Mouse (Mus musculus) midbrain, embryonic 10.5 days (tissue): ENCODE results near the gene Mettl7a3. TPM values are rescaled to one million over a fixed set of nuclear protein-coding genes. Genes with fewer than 3 reads are reported as not detected.
"Not testable (repeated sequence)": the region's sequence is repeated elsewhere in the genome, so short reads cannot be mapped to it uniquely, and the experiment has no call there.

Source experiments
- DNase-seq: peaks from one replicate; pipeline ENCODE4 v3.0.0-alpha.2; 2017; ENCODE audit warnings: low spot score
- H3K27ac ChIP-seq: fragments of 300-500 bp; sonication (generic); replicated peaks from 2 replicates; pipeline ENCODE4 v1.5.1; 2016; ENCODE audit warnings: mild to moderate bottlenecking
- H3K27me3 ChIP-seq: fragments of 300-500 bp; sonication (generic); 2 replicates; pipeline ENCODE4 v1.6.1; 2016; ENCODE audit warnings: low read depth, mild to moderate bottlenecking; ENCODE audit not compliant: poor library complexity, severe bottlenecking
- H3K36me3 ChIP-seq: fragments of 300-500 bp; sonication (generic); 2 replicates; pipeline ENCODE4 v1.6.1; 2016; ENCODE audit warnings: mild to moderate bottlenecking, moderate library complexity
- H3K4me1 ChIP-seq: fragments of 300-500 bp; sonication (generic); 2 replicates; pipeline ENCODE4 v1.6.1; 2016
- H3K4me3 ChIP-seq: fragments of 300-500 bp; sonication (generic); 2 replicates; pipeline ENCODE4 v1.5.1; 2016; ENCODE audit warnings: mild to moderate bottlenecking, moderate library complexity
- H3K9me3 ChIP-seq: fragments of 300-500 bp; sonication (generic); replicated peaks from 2 replicates; pipeline ENCODE4 v1.6.1; 2016; ENCODE audit warnings: mild to moderate bottlenecking
- WGBS: fragments of 180-500 bp; shearing (Covaris S2); methylation state at CpG from one replicate; pipeline ENCODE4 v1.1.7; 2016; 5-methylcytosine and 5-hydroxymethylcytosine counted together
- polyA plus RNA-seq: library from polyadenylated mRNA; unstranded; fragments of >200 nt; fragmentation: Nextera tagmentation; extraction: Ambion mirVana; gene quantifications from 2 replicates; pipeline ENCODE4 v1.2.1, GENCODE M21; 2016

Gene Mettl7a3
- polyA plus RNA-seq, 1 experiment from 2014 or later: not detected

DNA sequence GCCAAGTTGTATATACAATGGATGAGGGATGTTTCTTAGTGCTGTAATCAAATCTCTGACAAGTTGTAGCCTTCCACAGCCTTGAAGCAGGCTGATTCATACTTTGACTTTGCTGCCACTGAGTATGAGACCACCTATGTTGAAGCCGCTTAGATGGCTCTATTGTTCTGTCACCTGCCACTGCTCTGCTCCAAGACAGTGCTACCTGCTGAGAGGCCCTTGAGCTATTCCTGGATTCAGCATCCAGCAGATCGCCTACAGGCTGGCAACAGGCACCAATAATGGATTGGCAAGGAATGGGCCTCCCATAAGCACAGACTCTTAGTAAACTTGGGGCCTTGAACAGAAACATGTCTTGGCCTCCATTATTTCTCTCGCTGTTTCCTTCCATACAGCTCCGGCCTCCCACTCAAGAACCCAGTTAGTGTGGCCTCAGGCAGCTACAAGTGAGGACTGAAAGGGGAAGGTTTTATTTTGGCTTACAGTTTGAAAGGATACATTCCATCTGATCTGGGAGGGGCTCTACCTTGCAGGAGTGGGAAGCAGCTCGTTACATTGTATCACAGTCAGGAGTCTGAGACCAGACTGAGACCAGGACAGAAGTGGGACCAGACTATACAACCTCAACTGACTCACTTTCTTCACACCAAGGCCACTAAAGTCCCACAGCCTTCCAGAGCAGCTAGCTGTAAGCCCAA is 20.1 kb upstream of the Mettl7a3 start:
- no peak for DNase-seq
- Histone ChIP-seq H3K4me3 (no peak overlapping the region), H3K4me1 (peaks cover 5% of the 10 kb centered on the region; the same call in 1 of the 2 replicates), H3K27me3 (no peaks in the 10 kb centered on the region), H3K36me3 (peaks cover 21% of the 10 kb centered on the region), H3K27ac (no peak overlapping the region), H3K9me3 (no peaks in the 10 kb centered on the region)
- WGBS: 92% methylated on average over 5 of the region's 5 CpGs

DNA sequence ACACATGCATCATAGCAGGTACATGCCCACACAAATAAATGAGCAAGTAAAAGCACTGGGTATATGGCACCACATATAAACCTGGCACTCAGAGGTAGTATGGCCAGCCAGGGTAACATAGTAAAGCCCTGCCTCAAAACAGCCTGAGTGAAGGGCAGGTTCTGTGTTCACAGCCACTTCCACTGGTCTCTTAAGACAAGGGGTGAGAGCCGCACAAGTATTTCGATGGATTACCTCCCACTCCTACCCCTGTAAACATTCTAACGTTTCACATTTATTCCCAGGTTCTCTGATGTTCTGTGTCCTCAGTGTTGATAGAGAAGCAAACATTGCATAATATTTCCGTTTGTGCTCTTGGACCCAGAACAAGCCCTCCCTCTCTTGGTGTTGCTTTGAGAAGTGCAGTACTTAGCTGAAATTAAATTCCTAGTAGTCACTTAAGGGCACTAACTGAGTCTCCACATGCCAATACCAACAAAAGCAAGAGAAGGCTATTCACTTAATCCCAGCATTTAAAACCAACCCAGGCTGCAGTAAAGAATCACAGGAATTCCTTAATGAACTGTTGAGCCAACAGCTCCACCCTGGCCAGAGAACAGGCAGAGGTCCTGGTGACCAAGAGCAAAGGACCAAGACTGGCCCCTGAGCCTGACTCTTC is 16.6 kb upstream of the Mettl7a3 start:
- not testable (repeated sequence) for DNase-seq, H3K9me3 ChIP-seq, H3K27ac ChIP-seq, H3K4me3 ChIP-seq, H3K4me1 ChIP-seq, H3K27me3 ChIP-seq
- peaks cover 18% of the 10 kb centered on the region for H3K36me3 ChIP-seq
- 70% methylated on average over 4 of the region's 4 CpGs for WGBS

DNA sequence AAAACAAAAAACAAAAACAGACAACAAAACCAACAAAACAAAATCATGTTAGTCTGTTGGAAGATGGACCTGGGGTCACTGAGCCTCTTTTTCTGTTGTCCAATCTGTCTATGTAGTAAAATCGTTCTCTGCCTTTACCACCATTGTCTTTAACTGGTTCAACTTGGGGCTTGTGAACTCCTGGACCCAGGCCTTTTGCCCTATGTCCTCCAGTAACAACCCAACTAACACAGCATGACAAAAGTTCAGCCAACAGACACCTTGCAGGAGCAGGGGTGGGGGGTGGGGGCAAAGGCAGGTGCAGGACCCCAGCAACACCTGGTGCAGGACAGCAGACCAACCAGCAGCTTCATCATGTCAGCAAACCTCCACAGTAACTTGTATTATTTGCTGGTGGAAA is 14.8 kb upstream of the Mettl7a3 start:
- DNase-seq: no peak
- Histone ChIP-seq H3K4me3 (no peak overlapping the region), H3K27ac (no peak overlapping the region), H3K9me3 (no peaks in the 10 kb centered on the region), H3K36me3 (peaks cover 2% of the 10 kb centered on the region; the same call in 1 of the 2 replicates), H3K4me1 (peaks cover 8% of the 10 kb centered on the region; the same call in 1 of the 2 replicates), H3K27me3 (no peaks in the 10 kb centered on the region)
- WGBS: 84% methylated on average over 1 of the region's 1 CpGs

DNA sequence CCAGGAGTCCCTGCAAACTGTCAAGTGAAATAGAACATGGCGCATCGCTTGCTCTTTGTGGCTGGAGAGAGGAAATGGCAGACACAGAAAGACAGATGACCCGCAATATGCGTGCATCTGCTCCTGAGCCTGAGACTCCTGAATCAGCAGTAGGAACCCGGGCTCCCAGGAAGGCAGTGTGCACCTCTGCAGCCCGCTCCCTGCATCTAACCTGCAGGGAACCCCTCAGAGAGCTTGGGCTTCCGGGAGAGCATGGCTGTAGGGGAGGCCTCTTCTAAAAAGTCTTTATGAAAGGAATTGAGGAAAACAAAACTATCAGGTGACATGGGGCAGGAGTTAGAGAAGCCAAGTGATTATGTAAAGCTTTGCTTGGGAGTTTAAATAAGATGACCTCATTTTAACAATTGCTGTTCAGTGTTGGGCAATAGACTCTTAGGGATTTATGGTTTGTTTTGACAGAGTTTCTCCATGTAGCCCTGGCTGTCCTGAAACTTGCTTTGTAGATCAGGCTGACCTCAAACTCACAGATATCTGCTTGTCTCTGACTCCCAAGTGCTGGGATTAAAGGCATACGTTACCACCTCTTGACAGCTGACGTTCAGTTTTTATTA is 14.3 kb upstream of the Mettl7a3 start:
- Histone ChIP-seq H3K27me3 (no peaks in the 10 kb centered on the region), H3K4me3 (no peak overlapping the region), H3K36me3 (no peaks in the 10 kb centered on the region), H3K27ac (no peak overlapping the region), H3K4me1 (peaks cover 8% of the 10 kb centered on the region; the same call in 1 of the 2 replicates), H3K9me3 (no peaks in the 10 kb centered on the region)
- WGBS: 82% methylated on average over 9 of the region's 9 CpGs
- DNase-seq: no peak

DNA sequence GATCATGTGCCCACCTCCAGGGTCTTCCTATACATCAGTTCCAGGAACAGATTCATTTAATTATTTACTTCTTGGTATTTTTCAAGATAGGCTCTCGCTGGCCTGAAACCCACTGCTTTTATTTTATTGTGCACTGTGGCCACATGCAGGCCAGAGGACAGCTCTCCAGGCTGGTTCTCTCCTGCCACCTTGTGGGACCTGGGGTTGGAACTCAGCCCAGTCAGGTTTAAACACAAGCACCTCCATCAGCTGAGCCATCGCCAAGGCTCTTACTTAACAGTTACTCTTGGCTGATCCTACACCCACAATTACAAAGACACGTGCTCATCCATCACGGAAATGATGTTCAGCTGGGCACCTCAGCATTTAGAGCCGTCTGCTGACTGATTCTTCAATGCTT is 13.6 kb upstream of the Mettl7a3 start:
- Histone ChIP-seq H3K4me1 (peaks cover 8% of the 10 kb centered on the region; the same call in 1 of the 2 replicates), H3K4me3 (no peak overlapping the region), H3K36me3 (no peaks in the 10 kb centered on the region), H3K9me3 (no peaks in the 10 kb centered on the region), H3K27ac (no peak overlapping the region), H3K27me3 (no peaks in the 10 kb centered on the region)
- no peak for DNase-seq
- WGBS: 60% methylated on average over 5 of the region's 5 CpGs

DNA sequence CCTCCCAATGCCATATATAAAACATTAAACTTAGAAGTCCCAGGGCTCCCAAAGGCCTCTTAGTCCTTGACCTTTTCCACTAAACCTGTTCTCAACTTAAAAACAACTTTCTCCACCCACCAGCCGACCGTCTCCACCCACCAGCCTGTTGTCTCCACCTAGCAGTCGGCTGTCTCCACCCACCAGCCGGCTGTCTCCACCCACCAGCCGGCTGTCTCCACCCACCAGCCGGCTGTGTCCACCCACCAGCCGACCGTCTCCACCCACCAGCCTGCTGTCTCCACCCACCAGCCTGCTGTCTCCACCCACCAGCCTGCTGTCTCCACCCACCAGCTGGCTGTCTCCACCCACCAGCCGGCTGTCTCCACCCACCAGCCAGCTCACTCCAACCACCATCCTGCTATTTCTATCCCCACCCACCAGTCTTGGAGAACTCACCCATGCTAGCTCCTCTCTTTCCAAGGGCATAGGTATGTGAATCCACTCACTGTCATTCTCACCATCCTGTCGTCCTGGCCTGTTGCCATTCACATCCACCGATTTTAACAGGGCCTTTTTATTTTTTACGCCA is 10.6 kb upstream of the Mettl7a3 start:
- Histone ChIP-seq H3K4me3 (no peak overlapping the region), H3K27ac (no peak overlapping the region), H3K9me3 (no peaks in the 10 kb centered on the region), H3K36me3 (no peaks in the 10 kb centered on the region), H3K27me3 (no peaks in the 10 kb centered on the region), H3K4me1 (0 out of 2 replicates have a peak, but pooled peaks cover 3% of the 10 kb centered on the region)
- no peak for DNase-seq
- 74% methylated on average over 12 of the region's 12 CpGs for WGBS

DNA sequence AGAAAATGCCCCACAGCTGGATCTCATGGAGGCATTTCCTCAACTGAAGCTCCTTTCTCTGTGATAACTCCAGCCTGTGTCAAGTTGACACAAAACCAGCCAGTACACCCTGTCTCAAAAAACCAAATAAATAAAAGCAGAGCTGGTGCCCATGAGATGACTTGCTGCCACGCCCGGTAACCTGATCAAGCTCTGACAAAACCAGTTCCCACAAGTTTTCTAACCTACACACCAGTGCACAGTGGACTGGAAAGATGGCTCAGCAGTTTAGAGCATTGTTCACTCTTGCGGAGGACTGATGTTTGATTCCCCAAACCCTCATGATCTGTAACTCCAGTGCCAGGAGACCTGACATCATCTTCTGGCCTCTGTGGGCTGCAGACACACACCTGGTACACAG is 9.5 kb upstream of the Mettl7a3 start:
- Histone ChIP-seq H3K4me3 (no peak overlapping the region), H3K9me3 (no peaks in the 10 kb centered on the region), H3K27ac (no peak overlapping the region), H3K4me1 (0 out of 2 replicates have a peak, but pooled peaks cover 3% of the 10 kb centered on the region), H3K36me3 (no peaks in the 10 kb centered on the region), H3K27me3 (no peaks in the 10 kb centered on the region)
- DNase-seq: no peak
- WGBS: 93% methylated on average over 3 of the region's 3 CpGs

DNA sequence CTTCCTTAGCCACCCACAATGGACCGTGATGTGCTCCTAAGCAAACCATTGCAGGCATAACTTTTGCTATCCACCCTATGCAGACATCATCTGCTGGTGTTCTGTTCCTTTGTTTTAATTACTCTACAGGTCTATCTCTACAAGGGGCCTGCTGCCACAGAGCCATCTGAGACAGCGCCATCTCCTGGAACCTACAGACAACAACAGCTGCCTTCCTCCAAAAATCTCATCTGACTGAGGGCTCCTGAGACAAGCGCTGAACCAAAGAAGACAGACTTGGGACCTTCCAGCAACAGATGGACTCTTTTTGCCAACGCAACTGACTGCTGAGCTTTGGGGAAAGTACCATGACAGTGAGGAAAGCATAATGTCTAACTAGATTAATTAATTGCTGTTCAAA is 6.6 kb upstream of the Mettl7a3 start:
- not testable (repeated sequence) for H3K36me3 ChIP-seq, H3K4me1 ChIP-seq, H3K27ac ChIP-seq, H3K9me3 ChIP-seq, H3K4me3 ChIP-seq, H3K27me3 ChIP-seq, DNase-seq
- WGBS: 63% methylated on average over 4 of the region's 4 CpGs

DNA sequence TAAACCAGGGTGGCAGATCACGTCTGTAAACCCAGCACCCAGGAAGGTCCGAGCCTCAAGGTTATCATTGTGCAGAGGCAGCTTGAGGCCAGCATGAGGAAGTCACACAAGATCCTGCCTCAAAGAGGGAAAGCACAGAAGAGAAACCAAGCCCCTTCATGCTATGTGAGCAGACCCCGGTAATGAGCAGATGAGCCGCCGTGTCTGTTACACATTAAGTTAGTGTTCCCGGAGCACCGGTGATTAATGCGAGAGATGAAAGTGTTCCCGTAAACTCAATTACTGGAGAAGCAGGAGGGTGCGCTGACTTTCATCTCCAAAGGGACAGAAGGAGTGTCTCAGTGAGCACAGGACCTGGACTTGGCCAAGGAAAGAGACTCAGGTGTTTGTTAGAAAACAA is 5.4 kb upstream of the Mettl7a3 start:
- H3K36me3 ChIP-seq, H3K9me3 ChIP-seq, H3K4me3 ChIP-seq, H3K4me1 ChIP-seq, DNase-seq, H3K27ac ChIP-seq, H3K27me3 ChIP-seq: not testable (repeated sequence)
- WGBS: 80% methylated on average over 10 of the region's 10 CpGs

DNA sequence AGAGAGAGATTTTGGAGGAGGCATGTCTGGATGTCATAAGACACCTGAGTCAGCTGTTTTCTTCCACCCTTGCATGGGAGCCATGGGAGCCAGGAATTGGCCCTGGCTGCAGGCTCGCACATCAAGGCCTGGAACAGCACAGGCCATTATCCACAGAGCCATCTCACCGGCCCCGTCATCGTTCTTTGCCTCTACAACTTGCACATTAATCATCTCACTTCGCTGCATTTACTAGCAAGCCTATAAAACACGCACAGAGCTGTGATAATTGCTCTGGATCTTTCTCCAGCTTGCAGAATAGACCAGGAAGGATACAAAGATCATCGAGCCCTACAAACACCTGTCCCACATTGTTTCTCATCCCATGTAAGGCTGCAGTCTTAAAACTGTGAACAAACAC is 4.0 kb upstream of the Mettl7a3 start:
- WGBS: 98% methylated on average over 7 of the region's 7 CpGs
- no peak for DNase-seq
- Histone ChIP-seq H3K27ac (no peak overlapping the region), H3K36me3 (no peaks in the 10 kb centered on the region), H3K9me3 (no peaks in the 10 kb centered on the region), H3K27me3 (no peaks in the 10 kb centered on the region), H3K4me3 (no peak overlapping the region), H3K4me1 (no peaks in the 10 kb centered on the region)

DNA sequence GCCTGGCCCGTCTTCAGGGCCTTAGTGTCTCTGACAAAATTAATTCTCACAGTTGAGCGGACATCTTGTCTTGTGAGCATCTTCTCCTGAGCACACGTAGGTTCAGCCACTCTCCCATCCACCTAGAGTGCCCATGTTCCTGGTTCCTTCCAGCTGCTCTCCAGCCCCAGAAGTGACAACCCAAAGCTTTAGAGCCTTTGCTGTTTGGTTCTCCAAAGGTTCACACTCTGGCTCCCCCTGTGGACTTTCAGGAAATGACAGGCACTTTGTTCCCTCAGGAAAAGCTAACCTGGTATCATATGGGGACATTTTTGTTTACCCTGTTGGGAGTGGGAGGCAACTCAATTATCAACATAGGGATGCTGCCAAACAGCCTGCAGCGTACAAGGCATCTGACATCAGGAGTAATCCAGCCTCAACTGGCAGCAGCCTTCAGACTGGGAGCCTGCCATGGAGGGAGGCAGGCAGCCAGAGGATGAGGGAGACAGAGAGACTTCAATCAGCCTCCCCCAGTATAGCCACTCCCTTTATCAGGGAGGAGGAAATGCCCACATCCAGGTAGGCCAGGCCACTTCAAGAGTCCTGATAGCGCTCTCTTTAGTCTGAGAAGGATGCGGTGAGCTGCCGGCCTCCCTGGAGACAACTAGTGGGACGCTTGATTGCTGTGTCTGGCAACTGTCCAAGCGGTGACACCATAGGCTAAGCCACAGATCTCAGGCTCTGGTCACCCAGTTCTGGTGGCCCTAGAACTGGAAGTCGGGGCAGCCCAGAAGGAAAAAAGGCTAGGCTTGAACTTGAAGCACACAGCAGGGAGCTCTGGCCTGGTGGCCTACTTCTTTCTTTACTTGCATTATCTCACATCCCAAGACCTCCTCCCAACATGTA is 2.4 kb upstream of the Mettl7a3 start:
- H3K36me3 ChIP-seq, H3K4me1 ChIP-seq, H3K9me3 ChIP-seq, H3K27ac ChIP-seq, H3K27me3 ChIP-seq, DNase-seq, H3K4me3 ChIP-seq: not testable (repeated sequence)
- 54% methylated on average over 2 of the region's 10 CpGs for WGBS

DNA sequence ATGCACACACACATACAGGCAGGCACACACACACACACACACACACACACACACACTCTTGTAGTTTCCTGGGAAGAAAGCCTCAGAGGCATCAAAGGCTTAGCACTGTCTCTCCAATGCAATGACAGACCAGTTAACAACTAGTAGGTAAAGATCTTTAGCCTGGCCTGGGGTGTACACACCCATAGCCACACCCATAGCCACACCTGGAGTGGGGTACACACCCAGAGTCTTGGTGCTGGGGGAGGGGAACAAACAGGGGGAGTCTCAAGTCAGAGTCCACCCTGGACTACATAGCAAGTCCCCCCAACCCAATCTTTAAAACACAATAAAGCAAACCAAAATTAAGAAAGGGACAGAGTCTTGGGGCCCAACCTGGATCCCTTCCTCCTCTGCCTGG is 2.6 kb downstream of the Mettl7a3 start:
- not testable (repeated sequence) for DNase-seq, H3K27me3 ChIP-seq, H3K4me1 ChIP-seq, H3K9me3 ChIP-seq, H3K4me3 ChIP-seq, H3K27ac ChIP-seq, H3K36me3 ChIP-seq
